Mouse (Mus musculus): ENCODE data around the gene Ermard. TPM values are rescaled to one million over a fixed set of nuclear protein-coding genes. Genes with fewer than 3 reads are reported as not detected.

Gene Ermard
- 100 to 1,000 TPM; 116 to 120 TPM for total RNA-seq (2023)

DNA sequence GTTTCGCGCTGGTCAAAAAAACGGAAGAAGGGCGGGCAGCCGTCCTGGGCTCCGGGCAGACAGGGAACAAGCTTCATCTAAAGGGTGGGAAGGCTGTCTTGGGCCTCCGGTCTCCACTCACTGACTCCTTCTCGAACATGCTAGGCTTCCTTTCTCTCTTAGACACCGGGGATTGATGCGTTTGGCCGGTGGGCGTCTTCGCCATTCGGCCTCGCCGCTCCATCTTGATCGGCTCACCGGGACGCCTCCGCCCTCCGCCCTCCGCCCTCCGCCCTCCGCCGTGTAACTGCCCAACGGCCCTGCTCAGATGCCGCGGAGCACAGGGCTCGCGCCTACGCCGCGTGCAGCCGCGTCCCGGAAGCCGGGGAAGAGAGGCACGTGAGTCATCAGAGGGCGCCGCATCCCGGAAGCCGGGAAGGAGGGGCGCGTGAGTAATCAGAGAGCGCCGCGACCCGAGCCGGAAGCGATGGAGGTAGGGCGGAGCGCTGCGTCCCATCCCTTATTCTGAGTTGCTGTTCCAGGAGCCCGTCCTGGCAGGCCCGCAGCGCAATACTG lies at the start of gene Ermard, which contains the start of the genes Tcte3 and Gm3448:
TSS of gene Ermard (plus strand) at position 34 of the 555 bp plus-strand sequence.
TSS of gene Tcte3 (minus strand) at position 314 of the 555 bp plus-strand sequence.
TSS of gene Gm3448 (minus strand) at position 363 of the 555 bp plus-strand sequence.

DNA sequence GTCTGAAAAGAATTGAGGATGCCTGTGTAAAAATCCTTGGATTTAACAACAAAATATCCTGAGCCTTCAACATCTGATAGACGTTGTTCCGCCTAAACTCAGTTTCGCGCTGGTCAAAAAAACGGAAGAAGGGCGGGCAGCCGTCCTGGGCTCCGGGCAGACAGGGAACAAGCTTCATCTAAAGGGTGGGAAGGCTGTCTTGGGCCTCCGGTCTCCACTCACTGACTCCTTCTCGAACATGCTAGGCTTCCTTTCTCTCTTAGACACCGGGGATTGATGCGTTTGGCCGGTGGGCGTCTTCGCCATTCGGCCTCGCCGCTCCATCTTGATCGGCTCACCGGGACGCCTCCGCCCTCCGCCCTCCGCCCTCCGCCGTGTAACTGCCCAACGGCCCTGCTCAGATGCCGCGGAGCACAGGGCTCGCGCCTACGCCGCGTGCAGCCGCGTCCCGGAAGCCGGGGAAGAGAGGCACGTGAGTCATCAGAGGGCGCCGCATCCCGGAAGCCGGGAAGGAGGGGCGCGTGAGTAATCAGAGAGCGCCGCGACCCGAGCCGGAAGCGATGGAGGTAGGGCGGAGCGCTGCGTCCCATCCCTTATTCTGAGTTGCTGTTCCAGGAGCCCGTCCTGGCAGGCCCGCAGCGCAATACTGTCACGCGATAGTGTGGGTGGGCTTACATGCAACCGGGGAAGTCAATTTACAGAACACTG lies 31.1 kb upstream of the Ermard start, which contains the start of gene Gm3435:
TSS of gene Gm3435 (plus strand) at position 471 of the 708 bp plus-strand sequence.

Other genes starting within 250 kb of the Ermard start
- under 1 TPM in 1 of 2 experiments, not detected in 1; 0.67 TPM for gene Wdr27, start 98.0 kb upstream of the Ermard start, total RNA-seq (2023)
- gene 1600012H06Rik, start 98.0 kb upstream of the Ermard start, total RNA-seq (2023): 10 to 100 TPM; 19.9 to 20.8 TPM
- gene Phf10, start 79.9 kb upstream of the Ermard start, total RNA-seq (2023): 10 to 100 TPM; 48.1 to 48.5 TPM
- 10 to 100 TPM; 16.9 to 21.3 TPM for gene 9030025P20Rik, start 62.7 kb upstream of the Ermard start, total RNA-seq (2023)
- not detected for gene Gm3417, start 62.4 kb upstream of the Ermard start, total RNA-seq (2023)
- gene Gm3435, start 31.0 kb upstream of the Ermard start, total RNA-seq (2023): 1 to 10 TPM; 3.0 to 9.3 TPM
- gene Tcte3, start 280 bp downstream of the Ermard start, total RNA-seq (2023): 1 to 10 TPM in 1 of 2 experiments, under 1 TPM in 1; 1.00 to 1.0 TPM
- 1 to 10 TPM; 4.7 to 6.7 TPM for gene Gm3448, start 329 bp downstream of the Ermard start, total RNA-seq (2023)

Measured in neutrophil, adult 59 days (primary cell).